Mouse (Mus musculus) CH12.LX (cell line): ENCODE results near the gene Itgb2.
A peak's percentile ranks its signal among the peaks of the same experiment; 100 is the strongest.

ENCODE experiments used
- CHD2 ChIP-seq: IDR thresholded peaks from 2 replicates; pipeline ENCODE4 v1.6.1; 2011; ENCODE audit warnings: low read length, improper control_type of control experiment
- MXI1 ChIP-seq: IDR thresholded peaks from 2 replicates; pipeline ENCODE4 v1.6.1; 2011; ENCODE audit warnings: mild to moderate bottlenecking, low read depth, low read length, improper control_type of control experiment
- NRF1 ChIP-seq: IDR thresholded peaks from 2 replicates; pipeline ENCODE4 v1.6.1; 2014; ENCODE audit warnings: low read depth, mild to moderate bottlenecking, inconsistent platforms, low read length, improper control_type of control experiment, moderate library complexity
- POLR2A ChIP-seq: IDR thresholded peaks from 2 replicates; pipeline ENCODE4 v1.6.1; 2011; ENCODE audit warnings: low read depth, mild to moderate bottlenecking, improper control_type of control experiment, low read length
- POLR2AphosphoS2 ChIP-seq: IDR thresholded peaks from 2 replicates; pipeline ENCODE4 v1.6.1; 2011; ENCODE audit warnings: low read depth, low read length, improper control_type of control experiment
- TBP ChIP-seq: conservative IDR thresholded peaks from 2 replicates; pipeline ENCODE4 v1.6.1; 2011; ENCODE audit warnings: low read depth, low read length, improper control_type of control experiment
- ZKSCAN1 ChIP-seq: IDR thresholded peaks from 2 replicates; pipeline ENCODE4 v1.6.1; 2012; ENCODE audit warnings: low read depth, inconsistent platforms, low read length, improper control_type of control experiment, borderline replicate concordance

- TF ChIP-seq ZKSCAN1 (no peak), POLR2AphosphoS2 (no peak), POLR2A (no peak), CHD2 (no peak), MXI1 (0 out of 2 replicates have a peak, but pooled peaks have one; percentile 17), TBP (no peak), NRF1 (no peak)
These were observed 13.6 kb upstream of the Itgb2 start for GRCm38 (mm10) chr10:77516379-77516951.
